Mouse (Mus musculus): ENCODE measurements at regions not wholly inside any gene's neighbourhood (a gene's known extent, or its start where the extent isn't known, plus 50 kb on each side); places are given as distances from the start of the nearest gene placed in this dataset.

DNA sequence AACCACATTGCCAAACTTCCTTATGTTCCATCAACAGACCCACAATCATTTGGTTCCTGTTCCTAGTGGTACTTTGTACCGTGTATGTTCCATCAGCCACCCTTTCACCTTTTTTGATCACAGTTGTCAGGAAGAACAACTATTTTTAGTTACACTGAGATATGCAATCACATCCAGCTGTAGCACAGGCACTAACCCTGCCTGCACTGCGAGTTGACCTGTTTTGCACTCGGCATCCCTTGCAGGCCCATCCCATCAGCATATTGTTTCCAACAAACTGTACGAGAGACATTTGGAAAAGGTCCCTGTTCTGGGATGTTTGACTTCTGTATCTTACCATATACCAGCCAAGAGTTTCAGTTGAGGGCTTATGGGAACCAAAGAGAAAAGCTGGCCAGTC is 157.5 kb downstream of the Ndufs4 start:
- no peak for TF ChIP-seq CTCF (IDR thresholded peaks at IDR 0.05; ENCODE audit: borderline replicate concordance, extremely low read depth, insufficient read depth, insufficient read length)
- TF ChIP-seq POLR2A (IDR thresholded peaks at IDR 0.05; ENCODE audit: borderline replicate concordance, extremely low read depth, insufficient read depth, insufficient read length, poor library complexity, severe bottlenecking), result no peak

Measured in brain, embryonic 14.5 days (tissue).